Mouse (Mus musculus) brown adipose tissue, adult 24 weeks (tissue): ENCODE measurements at regions not wholly inside any gene's neighbourhood (a gene's known extent, or its start where the extent isn't known, plus 50 kb on each side); places are given as distances from the start of the nearest gene placed in this dataset.

ENCODE experiments used
- H3K27ac ChIP-seq: fragments of 200-500 bp; replicated peaks from 2 replicates; pipeline ENCODE4 v1.5.1; 2012; ENCODE audit warnings: low read depth, mild to moderate bottlenecking, low read length
- H3K4me1 ChIP-seq: fragments of 200-500 bp; 2 replicates; pipeline ENCODE4 v1.6.1; 2012; ENCODE audit warnings: low read length, mixed read lengths; ENCODE audit not compliant: control insufficient read depth, insufficient read depth, insufficient read length
- H3K4me3 ChIP-seq: fragments of 200-500 bp; 2 replicates; pipeline ENCODE4 v1.5.1; 2012; ENCODE audit warnings: low read depth, mild to moderate bottlenecking, low read length, moderate library complexity; ENCODE audit not compliant: insufficient read depth

DNA sequence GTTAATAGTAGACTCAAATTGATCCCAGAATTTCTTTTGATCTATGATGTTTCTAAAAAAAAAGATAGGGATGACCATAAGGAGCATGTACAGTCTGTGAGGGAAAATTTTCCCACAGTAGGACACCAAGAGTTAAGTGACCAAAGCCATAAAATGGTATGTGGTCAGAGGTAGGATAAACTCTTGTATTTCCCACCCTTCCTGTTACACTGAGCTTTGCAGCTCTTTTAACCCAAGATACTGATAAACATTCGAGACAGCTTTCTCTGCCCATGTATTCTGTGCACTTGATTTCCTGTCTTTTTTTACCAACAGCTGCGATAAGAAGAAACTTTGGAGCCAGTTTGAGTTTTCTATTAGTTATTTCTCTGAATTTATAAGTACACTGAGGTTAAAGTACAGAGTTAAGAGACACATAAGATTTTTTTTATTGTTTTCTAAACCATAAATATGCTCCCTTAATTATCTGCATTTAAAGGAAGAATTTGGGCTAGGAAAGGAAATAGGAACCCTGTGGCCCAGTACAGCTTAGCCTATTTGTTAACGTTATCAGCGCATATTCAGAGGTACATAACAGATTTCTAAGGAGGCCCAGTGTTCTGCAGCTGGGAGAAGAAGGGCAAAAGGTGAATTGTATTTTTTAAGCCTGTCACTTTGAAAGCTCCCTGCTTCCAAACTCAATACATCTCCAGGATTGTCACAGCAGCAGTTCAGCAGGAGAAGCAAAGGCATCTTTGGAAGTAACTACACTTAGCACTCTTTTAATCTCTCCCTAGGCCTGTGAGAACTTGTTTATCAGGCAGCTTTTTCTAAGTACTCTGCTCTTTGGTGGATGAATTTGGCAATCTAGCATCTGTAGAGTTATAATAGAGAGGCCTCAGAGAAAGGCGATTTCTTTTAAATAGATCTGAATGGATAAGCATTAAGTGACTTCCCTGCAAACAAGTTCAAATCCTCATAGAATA, 706.4 kb upstream of the Slit2 start:
- H3K4me1 ChIP-seq: peaks cover 2% of the 10 kb centered on the region; the same call in 1 of the 2 replicates
- no peak overlapping the region for H3K4me3 ChIP-seq
- H3K27ac ChIP-seq: no peak overlapping the region

DNA sequence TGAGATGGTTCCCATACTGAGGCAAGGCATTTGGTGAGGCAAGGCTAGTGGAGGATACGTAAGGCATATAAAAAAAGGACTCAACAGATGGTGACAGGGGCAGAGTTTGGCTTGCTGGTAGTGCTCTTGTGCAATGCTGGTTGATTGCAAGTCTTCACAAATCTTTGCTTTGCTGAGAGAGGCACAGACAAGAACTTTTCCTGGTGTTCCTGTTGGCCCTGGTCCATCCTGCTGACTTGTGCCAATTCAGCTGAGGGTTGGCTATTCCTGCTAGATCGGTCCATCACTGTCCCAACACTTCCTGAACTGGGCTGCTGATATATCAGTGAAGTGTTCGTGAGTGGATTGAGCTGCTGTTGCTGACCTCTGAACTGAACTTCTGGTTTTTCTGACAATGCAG, 703.3 kb upstream of the Slit2 start:
- H3K4me3 ChIP-seq: no peak overlapping the region
- no peak overlapping the region for H3K27ac ChIP-seq
- no peaks in the 10 kb centered on the region for H3K4me1 ChIP-seq

DNA sequence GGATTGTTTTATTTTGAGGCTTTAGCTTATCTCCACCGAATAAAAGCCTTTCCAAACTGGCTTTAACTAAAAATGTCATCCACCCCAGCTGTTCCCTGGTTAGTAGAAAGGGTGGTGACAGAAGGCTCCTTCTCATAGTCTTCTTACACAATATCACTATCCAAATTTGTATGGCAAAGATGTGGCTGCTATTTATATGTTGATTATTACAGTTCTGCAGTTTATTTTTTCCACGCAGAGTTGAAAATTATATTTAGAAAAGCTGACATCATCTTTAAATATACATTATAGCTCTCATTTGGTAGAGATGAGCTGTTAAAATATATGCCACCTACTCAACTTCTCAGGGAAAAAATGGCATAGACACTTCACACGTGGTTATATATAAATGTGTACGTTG, 683.3 kb upstream of the Slit2 start:
- Histone ChIP-seq H3K4me3 (no peak overlapping the region), H3K4me1 (no peaks in the 10 kb centered on the region), H3K27ac (no peak overlapping the region)

DNA sequence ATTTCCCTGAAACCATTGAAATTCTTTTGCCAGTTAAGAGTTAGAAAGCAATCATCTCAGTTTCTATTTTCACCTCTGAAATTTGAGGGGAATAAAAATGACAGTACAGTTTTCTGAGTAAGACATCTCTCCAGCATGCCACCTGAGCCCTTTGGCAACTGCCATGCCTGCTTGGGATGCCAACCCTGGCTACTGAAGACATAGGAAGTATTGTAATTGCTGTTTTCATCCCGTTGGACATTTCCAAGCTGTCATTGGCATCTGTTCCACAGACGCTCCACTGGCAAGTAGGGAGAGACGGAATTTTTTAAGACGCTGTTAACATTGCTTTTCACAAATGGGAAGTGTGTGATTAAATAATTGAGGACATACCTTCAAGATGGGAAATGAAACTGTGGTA, 665.4 kb upstream of the Slit2 start:
- Histone ChIP-seq H3K27ac (no peak overlapping the region), H3K4me1 (no peaks in the 10 kb centered on the region), H3K4me3 (no peak overlapping the region)

DNA sequence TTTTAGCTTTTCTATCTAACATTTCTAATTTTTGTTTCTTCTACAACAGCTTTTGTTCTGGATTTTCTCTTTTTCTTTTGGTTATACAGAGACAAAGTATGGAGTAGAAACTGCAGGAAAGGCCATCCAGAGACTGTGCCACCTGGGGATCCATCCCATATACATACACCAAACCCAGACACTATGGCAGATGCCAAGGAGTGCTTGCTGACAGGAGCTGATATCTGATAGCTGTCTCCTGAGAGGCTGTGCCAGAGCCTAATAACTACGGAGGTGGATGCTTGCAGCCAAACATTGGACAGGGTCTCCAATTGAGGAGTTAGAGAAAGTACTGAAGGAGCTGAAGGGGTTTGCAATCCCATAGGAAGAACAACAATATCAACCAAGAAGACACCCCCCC, 664.8 kb upstream of the Slit2 start:
- Histone ChIP-seq H3K27ac (no peak overlapping the region), H3K4me3 (no peak overlapping the region), H3K4me1 (no peaks in the 10 kb centered on the region)

DNA sequence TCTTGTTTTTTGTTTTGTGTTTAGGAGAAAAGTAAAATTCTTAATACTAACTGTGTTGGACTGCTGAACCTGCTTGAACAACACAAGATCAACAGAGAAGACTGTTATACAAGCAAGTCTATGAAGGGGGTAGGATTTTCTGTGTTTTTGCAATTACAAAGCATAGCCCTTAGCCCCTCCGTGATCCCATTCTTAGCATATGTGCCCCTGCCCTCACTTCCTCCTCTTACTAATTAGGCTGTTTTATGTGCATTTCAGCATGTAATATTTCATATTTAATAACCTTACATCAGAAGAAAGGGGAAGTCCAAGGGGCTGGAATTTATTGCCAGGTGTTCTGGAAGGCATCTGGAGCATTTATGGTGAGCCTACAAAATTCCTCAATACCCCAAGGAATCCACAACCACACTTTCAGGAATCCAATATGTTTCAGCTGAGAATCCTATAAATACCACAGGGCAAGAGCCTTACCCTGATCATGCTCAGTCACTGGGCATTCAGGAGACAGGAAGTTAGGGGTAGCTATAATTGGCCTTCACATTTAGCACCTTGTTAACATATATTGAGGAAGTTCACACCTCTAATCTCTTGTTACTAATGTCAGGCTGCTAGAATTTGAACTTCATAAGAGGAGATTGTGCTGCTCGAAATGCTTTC, 660.3 kb upstream of the Slit2 start:
- Histone ChIP-seq H3K4me3 (no peak overlapping the region), H3K27ac (no peak overlapping the region)

DNA sequence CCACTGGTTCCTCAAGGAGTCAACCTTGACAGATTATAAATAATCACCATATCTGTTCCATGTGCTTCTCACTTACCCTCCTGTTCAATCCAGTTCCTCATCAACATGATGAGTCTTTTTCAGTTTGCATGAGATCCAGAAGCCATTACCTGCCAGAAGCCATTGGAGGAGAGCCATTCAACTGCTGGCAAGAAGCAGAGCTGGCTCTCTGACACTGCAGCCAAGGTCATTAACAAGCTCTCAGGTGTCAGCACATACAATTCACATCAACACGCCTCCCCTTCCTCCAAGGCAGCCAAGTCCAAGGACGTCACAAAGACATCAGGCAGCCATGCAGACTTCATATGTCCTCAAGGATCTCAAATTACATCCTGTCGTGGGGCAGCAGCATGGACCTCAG, 648.6 kb upstream of the Slit2 start:
- Histone ChIP-seq H3K27ac (no peak overlapping the region), H3K4me3 (no peak overlapping the region), H3K4me1 (no peaks in the 10 kb centered on the region)

More for the DNA sequence above, 660.3 kb upstream of the Slit2 start:
- H3K4me1 ChIP-seq: no peaks in the 10 kb centered on the region

DNA sequence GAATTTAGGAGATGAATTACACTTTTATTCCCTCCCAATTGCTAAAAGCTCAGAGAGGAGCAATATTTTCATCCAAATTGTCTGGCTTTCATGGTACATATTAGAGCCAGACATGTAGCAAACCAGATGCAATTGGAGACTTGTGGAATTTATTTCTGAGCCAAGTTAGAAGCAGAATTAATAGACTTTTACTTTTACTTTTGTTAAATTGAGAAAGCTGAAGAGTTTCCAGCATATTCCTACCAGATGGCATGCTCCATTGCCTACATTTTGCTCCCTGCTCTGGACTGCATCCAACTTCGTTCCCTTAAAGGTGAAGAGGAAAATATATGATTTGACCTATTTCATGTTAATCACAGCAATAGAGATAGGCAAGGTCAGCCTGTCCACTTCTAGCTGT, 646.4 kb upstream of the Slit2 start:
- Histone ChIP-seq H3K27ac (no peak overlapping the region), H3K4me3 (no peak overlapping the region), H3K4me1 (no peaks in the 10 kb centered on the region)

DNA sequence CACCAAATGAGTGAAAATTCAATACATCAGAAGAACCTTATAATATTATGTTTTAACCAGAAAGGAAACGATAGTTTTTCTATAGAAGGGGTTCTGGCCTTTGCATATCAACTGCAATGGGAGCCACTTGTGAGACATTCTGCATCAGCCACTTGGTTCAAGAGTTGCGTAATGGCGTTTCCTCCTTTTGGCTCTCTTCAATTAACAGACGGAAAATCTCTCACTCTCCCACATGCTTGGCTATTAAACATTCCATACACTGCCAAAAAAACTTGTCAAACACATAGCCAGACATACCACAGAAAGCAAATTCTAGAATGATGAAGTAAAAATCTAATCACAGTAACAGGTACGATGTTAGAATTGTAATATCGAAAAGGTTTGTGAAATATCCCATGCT, 643.1 kb upstream of the Slit2 start:
- no peak overlapping the region for H3K27ac ChIP-seq

DNA sequence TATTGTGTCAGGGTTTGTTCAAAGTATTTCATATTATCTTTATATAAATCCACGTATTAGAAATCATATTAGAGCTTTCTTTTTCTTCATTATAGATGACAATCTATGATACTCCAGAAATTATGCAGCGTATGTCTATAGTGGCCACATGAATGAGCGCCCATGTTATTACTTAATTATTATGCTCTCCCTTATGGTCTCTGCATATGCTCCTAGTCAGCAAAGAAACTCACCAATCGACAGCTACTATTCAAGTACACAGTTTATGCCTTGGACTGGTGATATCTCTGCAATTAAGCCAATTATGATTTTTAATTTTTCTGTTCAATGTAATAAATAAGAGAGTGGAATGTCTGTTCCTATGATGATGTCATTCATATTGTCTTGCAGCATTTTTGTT, 612.8 kb upstream of the Slit2 start:
- Histone ChIP-seq H3K27ac (no peak overlapping the region), H3K4me1 (no peaks in the 10 kb centered on the region)

More for the DNA sequence above, 643.1 kb upstream of the Slit2 start:
- H3K4me1 ChIP-seq: no peaks in the 10 kb centered on the region
- H3K4me3 ChIP-seq: no peak overlapping the region

DNA sequence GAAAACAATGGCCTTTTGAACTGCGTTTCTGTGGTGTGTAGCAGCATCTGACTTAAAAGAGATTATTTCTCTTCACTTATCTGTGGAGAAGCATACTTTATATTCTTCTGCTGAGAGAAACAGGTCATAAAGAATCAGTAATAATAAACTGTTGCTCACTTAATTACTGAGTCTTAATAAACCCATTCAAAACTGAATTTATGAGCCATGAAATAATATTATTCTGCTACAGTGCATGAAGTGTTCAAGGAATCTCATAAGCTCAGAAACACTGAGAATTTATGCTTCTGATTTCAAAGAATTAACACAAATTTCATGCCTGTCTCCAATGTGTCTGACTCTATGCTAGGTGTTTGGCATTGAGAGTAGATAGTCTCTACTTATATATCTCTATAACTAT, 597.0 kb upstream of the Slit2 start:
- no peak overlapping the region for H3K4me3 ChIP-seq
- H3K4me1 ChIP-seq: no peaks in the 10 kb centered on the region
- no peak overlapping the region for H3K27ac ChIP-seq

More for the DNA sequence above, 612.8 kb upstream of the Slit2 start:
- no peak overlapping the region for H3K4me3 ChIP-seq

DNA sequence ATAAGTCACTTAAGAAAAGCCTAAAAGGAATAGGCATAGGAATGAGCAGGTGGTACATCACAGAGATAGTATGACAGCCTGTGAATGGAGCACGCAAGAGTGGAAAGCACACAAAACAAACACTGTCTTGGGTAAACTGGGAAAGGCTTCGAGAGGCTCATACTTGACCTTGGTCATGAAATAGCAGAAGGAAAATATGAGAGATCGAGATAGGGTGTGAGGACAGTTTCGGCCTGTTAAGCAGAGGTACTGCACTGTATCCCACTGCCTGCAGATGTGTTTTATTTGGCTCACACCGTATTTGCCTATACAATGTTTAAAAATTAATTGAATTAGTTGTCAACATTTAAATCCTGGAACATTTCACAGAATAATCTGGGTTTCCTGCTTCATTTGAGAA, 596.2 kb upstream of the Slit2 start:
- no peak overlapping the region for H3K27ac ChIP-seq
- no peaks in the 10 kb centered on the region for H3K4me1 ChIP-seq
- H3K4me3 ChIP-seq: no peak overlapping the region

DNA sequence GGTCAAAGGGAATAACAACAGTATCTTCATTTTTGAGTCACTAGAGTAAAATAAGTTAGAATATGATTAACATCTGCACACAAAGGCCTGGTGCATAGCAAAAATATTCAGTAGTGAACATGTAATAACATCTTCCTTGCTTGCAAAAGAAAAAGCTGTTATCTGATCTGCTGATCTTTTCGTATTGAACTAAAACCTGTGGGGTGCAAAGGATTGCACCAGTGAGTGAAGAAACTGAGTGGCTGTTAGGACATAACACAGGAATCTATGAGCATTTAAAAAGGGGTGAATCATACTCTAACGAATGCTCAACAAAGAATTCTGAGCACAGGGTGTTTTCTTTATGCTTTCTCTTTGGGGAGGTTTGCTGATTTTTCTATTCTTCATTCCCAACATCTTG, 592.2 kb upstream of the Slit2 start:
- H3K4me3 ChIP-seq: no peak overlapping the region
- no peak overlapping the region for H3K27ac ChIP-seq
- no peaks in the 10 kb centered on the region for H3K4me1 ChIP-seq

DNA sequence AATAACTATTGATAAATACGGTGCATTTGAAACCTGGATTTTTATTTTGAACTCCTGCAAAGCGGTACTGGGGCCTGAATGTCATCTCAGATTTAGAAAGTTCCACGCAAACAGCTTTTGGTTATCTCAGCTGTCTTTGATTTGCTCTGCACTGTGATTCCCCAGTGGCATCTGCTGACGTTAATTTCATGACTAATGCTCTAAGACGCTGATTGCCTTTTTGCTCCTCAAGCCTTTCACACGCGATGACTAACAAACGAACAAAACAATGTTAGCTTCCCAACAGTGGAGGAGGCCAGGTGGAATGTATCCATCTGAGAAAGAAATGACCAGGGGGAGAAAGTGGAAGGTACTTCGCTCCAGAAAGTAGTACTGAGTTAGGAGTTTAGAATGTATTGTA, 586.1 kb upstream of the Slit2 start:
- no peak overlapping the region for H3K4me3 ChIP-seq
- no peaks in the 10 kb centered on the region for H3K4me1 ChIP-seq
- no peak overlapping the region for H3K27ac ChIP-seq

DNA sequence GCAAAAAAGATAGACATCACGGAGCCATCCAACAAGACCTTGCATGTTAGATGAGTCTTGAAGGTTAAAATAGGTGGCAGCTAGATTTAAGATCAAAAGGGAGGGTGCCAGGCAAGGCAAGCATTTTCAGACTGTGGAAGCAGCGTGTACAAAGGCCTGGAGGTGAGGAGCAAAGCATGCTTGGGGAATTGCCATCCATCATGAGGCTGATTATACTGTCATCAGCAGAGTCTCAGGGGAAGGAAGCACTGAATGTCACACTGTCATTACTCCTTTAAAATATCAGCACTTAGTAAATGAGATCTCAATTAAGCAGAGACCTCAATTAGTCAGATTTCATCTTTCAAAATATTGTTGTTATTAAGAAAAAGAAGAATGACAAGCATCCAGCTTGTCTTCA, 561.0 kb upstream of the Slit2 start:
- Histone ChIP-seq H3K27ac (no peak overlapping the region), H3K4me1 (no peaks in the 10 kb centered on the region), H3K4me3 (no peak overlapping the region)

DNA sequence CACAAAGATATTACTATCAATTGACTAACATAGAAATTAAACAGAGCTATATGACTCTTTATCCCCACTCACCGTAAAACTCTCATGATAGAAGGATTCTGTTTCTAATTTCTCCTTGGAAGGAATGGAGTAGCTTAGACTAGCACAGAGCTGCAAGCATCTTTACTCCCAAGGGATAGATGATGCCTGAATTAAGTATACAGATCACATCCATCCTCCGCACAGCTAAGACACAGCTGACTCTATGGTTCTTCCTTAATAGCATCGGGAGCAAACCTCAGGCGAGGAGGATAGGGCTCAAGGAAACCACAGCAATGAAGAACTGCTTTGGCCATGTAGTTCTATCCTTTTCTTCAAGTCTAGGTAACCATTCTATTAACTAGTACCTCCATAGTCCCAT, 556.9 kb upstream of the Slit2 start:
- H3K27ac ChIP-seq: no peak overlapping the region
- H3K4me1 ChIP-seq: no peaks in the 10 kb centered on the region
- H3K4me3 ChIP-seq: no peak overlapping the region
